Mouse (Mus musculus) erythroblast, embryonic 14.5 days (primary cell): ENCODE measurements at regions not wholly inside any gene's neighbourhood (a gene's known extent, or its start where the extent isn't known, plus 50 kb on each side); places are given as distances from the start of the nearest gene placed in this dataset.

Experiments
- H3K27me3 ChIP-seq: 2 replicates; pipeline ENCODE4 v1.6.1; 2012; ENCODE audit warnings: inconsistent platforms; ENCODE audit not compliant: control insufficient read depth
- H3K36me3 ChIP-seq: 2 replicates; pipeline ENCODE4 v1.6.1; 2012; ENCODE audit warnings: mild to moderate bottlenecking, inconsistent platforms; ENCODE audit not compliant: control insufficient read depth
- H3K4me1 ChIP-seq: 2 replicates; pipeline ENCODE4 v1.6.1; 2012; ENCODE audit warnings: inconsistent platforms; ENCODE audit not compliant: control insufficient read depth
- H3K4me3 ChIP-seq: replicated peaks from 2 replicates; pipeline ENCODE3; 2012; ENCODE audit warnings: moderate library complexity, mild to moderate bottlenecking, inconsistent platforms
- H3K9me3 ChIP-seq: 2 replicates; pipeline ENCODE4 v1.6.1; 2012; ENCODE audit warnings: low read length, inconsistent platforms, mixed read lengths; ENCODE audit not compliant: control insufficient read depth
- GATA1 ChIP-seq: IDR thresholded peaks from 2 replicates; pipeline ENCODE4 v1.6.1; 2012; ENCODE audit warnings: low read length, inconsistent platforms, mixed read lengths
- TAL1 ChIP-seq: IDR thresholded peaks from 3 replicates; pipeline ENCODE4 v1.6.1; 2012; ENCODE audit warnings: low read length, inconsistent platforms, mixed read lengths

DNA sequence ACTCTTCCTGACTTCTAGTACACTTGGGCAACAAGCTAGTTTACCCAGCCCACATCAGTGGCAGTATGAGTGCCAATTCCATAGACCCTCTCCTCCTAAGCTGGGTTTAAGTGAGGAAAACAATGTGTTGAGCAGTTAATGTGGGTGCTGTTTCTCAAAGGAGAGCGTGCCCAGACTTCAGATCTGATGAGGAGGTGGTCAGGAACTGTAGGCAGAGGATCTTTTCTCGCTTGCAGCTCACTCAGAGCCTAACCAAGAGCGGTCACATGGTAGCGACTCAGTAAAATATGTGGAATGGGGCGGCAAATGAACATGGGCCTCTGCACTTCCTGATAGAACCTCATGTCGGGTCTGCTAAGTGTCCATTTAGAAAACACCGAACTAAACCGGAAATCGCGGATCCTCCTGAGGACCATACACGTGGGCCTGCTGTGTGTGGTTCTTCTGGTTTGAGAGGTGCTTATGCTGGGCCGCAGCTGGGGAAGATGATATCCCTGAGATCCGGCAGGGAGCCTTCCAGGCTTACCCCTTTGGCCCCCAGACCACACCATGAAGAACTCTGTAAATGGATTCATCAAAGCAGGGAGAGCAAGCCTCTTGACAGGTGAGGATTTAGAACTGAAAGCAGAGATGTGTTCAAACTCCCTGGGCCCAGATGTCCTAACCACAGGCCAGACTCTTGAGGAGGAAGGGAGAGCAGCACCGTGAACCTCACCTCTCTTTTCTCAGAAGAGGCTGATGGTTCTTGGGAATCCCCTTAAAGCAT lies 153.1 kb downstream of the Zfp36l1 start:
- no peaks in the 10 kb centered on the region for H3K36me3 ChIP-seq
- no peaks in the 10 kb centered on the region for H3K4me1 ChIP-seq
- H3K9me3 ChIP-seq: no peaks in the 10 kb centered on the region
- peaks cover 8% of the 10 kb centered on the region for H3K27me3 ChIP-seq
- H3K4me3 ChIP-seq: no peak overlapping the region
- no peak for TF ChIP-seq GATA1
- TF ChIP-seq TAL1: no peak

- Histone ChIP-seq H3K36me3 (no peaks in the 10 kb centered on the region), H3K4me1 (no peaks in the 10 kb centered on the region), H3K9me3 (no peaks in the 10 kb centered on the region), H3K4me3 (no peak overlapping the region), H3K27me3 (no peaks in the 10 kb centered on the region)
- TF ChIP-seq GATA1 (no peak), TAL1 (no peak)
These were observed 155.6 kb downstream of the Zfp36l1 start for GRCm38 (mm10) chr12:79957211-79957610.

GRCm38 (mm10) chr12:79956351-79956750 lies 156.5 kb downstream of the Zfp36l1 start:
- H3K4me1 ChIP-seq: no peaks in the 10 kb centered on the region
- H3K9me3 ChIP-seq: no peaks in the 10 kb centered on the region
- no peak for TF ChIP-seq GATA1
- TF ChIP-seq TAL1: no peak
- H3K4me3 ChIP-seq: no peak overlapping the region
- no peaks in the 10 kb centered on the region for H3K36me3 ChIP-seq
- H3K27me3 ChIP-seq: no peaks in the 10 kb centered on the region

- TF ChIP-seq TAL1 (no peak), GATA1 (no peak)
- H3K9me3 ChIP-seq: no peaks in the 10 kb centered on the region
- H3K27me3 ChIP-seq: no peaks in the 10 kb centered on the region
- H3K36me3 ChIP-seq: no peaks in the 10 kb centered on the region
- no peak overlapping the region for H3K4me3 ChIP-seq
- H3K4me1 ChIP-seq: no peaks in the 10 kb centered on the region
These were observed 157.3 kb downstream of the Zfp36l1 start for GRCm38 (mm10) chr12:79955501-79955900.

DNA sequence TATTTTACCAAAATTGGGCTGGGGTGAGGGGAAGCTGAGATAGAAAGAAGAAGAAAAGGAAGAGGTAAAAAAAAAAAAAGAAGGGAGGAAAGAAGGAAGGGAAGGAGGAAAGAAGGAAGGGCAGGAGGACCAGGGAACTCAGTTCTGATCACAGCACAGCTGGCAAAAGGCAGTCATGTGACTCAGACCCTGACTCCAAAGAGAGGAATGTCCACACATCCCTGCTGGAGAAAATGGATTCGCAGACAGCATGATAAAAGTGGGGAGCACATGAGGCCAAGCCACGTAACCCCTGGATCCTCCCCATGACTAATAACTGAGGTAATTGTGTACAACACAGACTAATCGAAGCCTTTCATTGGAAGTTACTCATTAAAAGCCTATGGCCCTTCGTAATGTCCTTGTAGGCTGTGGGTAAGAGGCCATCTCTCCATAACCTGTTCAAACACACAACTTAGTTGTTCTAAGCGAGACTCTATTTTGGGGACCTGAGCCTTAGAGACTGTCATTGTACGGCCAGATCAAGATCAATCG lies 162.2 kb downstream of the Zfp36l1 start:
- TF ChIP-seq GATA1 (no peak), TAL1 (no peak)
- Histone ChIP-seq H3K4me1 (no peaks in the 10 kb centered on the region; the same call in 1 of the 2 replicates), H3K36me3 (no peaks in the 10 kb centered on the region), H3K4me3 (no peak overlapping the region), H3K9me3 (no peaks in the 10 kb centered on the region), H3K27me3 (no peaks in the 10 kb centered on the region)

- TF ChIP-seq GATA1: no peak
- no peak for TF ChIP-seq TAL1
- H3K4me3 ChIP-seq: no peak overlapping the region
- H3K36me3 ChIP-seq: no peaks in the 10 kb centered on the region
- H3K27me3 ChIP-seq: no peaks in the 10 kb centered on the region
- peaks cover 8% of the 10 kb centered on the region for H3K4me1 ChIP-seq
- no peaks in the 10 kb centered on the region for H3K9me3 ChIP-seq
These were observed 163.6 kb downstream of the Zfp36l1 start for GRCm38 (mm10) chr12:79949101-79949824.

DNA sequence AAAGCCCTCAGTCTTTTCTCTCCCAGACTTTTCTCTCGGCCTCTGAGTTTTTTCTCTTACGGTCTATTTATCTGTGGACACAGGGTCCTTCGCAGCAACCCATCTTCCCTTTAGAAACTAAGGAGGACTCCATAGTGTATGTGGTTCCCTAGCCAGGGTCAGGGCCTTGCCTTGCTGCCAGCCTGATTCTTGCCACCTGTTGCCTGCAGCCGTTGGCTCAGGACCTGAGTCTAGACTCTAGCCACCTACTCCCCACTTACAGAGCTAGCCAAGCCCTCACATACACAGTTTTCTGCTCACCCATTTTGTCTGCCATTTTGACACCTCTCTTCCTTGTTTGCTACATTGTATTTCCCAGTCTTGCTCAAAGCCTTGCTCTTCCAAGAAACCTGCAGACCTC lies 165.2 kb downstream of the Zfp36l1 start:
- no peaks in the 10 kb centered on the region for H3K36me3 ChIP-seq
- H3K4me1 ChIP-seq: peaks cover 8% of the 10 kb centered on the region
- H3K27me3 ChIP-seq: no peaks in the 10 kb centered on the region
- no peak for TF ChIP-seq GATA1
- TF ChIP-seq TAL1: no peak
- H3K4me3 ChIP-seq: no peak overlapping the region
- H3K9me3 ChIP-seq: no peaks in the 10 kb centered on the region

DNA sequence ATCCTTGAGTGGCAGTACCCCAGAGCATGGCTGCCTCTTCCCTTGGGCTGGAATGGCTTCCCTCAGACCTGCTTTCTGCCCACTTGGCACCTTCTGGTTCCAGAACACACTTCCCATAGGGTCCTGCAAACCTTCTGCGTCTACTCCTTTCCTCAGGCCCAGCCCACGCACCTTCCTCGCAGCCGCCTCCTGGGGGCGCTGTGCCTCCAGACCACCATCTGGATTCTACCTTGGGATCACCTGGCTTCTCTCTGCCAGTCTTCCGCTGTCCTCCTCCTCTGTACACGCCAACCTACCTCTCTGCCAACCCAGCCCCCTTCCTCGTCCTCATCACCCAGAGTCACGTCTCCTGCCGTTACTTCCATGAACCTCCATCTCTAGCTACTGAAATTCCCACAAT lies 166.0 kb downstream of the Zfp36l1 start:
- H3K36me3 ChIP-seq: no peaks in the 10 kb centered on the region
- H3K4me3 ChIP-seq: no peak overlapping the region
- TF ChIP-seq GATA1 (no peak), TAL1 (no peak)
- no peaks in the 10 kb centered on the region for H3K27me3 ChIP-seq
- peaks cover 8% of the 10 kb centered on the region for H3K4me1 ChIP-seq
- no peaks in the 10 kb centered on the region for H3K9me3 ChIP-seq

DNA sequence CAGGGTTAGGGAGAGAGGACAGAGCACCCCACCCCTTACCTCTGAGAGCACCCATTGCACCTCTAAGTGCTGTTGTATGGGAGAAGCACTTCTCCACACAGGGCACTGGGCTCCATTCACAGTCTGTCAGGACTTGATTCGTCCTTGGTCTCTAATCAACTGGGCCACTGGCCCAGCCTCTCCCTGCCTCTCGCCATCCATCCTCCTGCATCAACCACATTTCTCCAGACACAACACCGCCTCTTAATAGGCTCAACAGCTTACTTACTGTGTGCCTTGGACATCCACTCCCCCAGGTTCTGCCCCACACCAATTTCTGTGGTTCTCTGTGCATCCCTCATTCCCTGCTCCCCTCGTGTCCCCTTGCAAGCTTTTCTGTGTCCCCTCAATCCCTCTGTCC lies 166.9 kb downstream of the Zfp36l1 start:
- Histone ChIP-seq H3K27me3 (no peaks in the 10 kb centered on the region), H3K4me1 (peaks cover 8% of the 10 kb centered on the region), H3K36me3 (no peaks in the 10 kb centered on the region), H3K4me3 (no peak overlapping the region), H3K9me3 (no peaks in the 10 kb centered on the region)
- TF ChIP-seq TAL1 (no peak), GATA1 (no peak)
